In the genomic region with DNA sequence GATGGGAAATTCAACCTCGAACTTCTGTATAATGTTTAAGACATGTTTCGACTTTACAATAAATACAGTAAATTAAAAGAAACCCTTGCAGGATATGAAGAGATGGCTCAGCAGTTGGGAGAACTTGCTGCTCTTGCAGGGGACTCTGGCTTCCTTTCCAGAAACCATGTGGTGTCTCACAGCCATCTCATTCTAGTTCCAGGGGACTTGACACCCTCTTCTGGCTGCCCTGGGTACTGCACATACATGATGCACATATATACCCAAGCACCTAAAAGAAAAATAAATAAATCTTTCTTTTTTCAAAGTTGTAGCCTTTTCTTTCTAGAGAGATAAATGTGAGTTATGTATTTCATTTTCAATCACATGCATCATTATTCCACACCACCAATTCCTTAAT, we compare ENCODE assay signal across 13 mouse cellular contexts.
DNase-seq lines count a peak whose midpoint lies in the region; ATAC-seq lines count a peak whose summit lies in the region.
"Had no signal": no experiment of that assay in that cellular context is flagged by ENCODE, and none has a peak within 500 bp of the region (broad histone marks: within the 10 kb centered on the region; RNA-seq: fewer than 3 reads in every experiment).

No protein-coding gene starts in this region.

- H3K27me3 ChIP-seq in heart, embryonic 10.5 days (ENCODE audit: insufficient read depth, poor library complexity, severe bottlenecking), result no peaks in the 10 kb centered on the region
- H3K27me3 ChIP-seq in limb, embryonic 11.5 days (ENCODE audit: control insufficient read depth, insufficient read depth, low read length), result no peaks in the 10 kb centered on the region
- H3K27me3 ChIP-seq in limb, embryonic 10.5 days (ENCODE audit: low read depth, poor library complexity, severe bottlenecking), result no peaks in the 10 kb centered on the region

- no peaks in the 10 kb centered on the region for H3K4me1 ChIP-seq in heart, embryonic 10.5 days
- no peaks in the 10 kb centered on the region for H3K4me1 ChIP-seq in limb, embryonic 11.5 days (ENCODE audit: control insufficient read depth, insufficient read depth, low read length)
- H3K4me1 ChIP-seq in limb, embryonic 10.5 days, result no peaks in the 10 kb centered on the region

- no peaks in the 10 kb centered on the region for H3K9me3 ChIP-seq in heart, embryonic 10.5 days
- H3K9me3 ChIP-seq in limb, embryonic 11.5 days (ENCODE audit: control insufficient read depth, low read length), result no peaks in the 10 kb centered on the region
- H3K9me3 ChIP-seq in limb, embryonic 10.5 days (replicated peaks), result no peaks in the 10 kb centered on the region

- 87% methylated on average over 2 of the region's 2 CpGs for WGBS in heart, embryonic 10.5 days
- 93% methylated on average over 2 of the region's 2 CpGs for WGBS in limb, embryonic 11.5 days
- 97% methylated on average over 2 of the region's 2 CpGs for WGBS in limb, embryonic 10.5 days

- ATAC-seq in limb, embryonic 11.5 days (ENCODE audit: insufficient number of reproducible peaks, low FRiP score, low TSS enrichment, low read depth), result no peak
- no peak for ATAC-seq in erythroblast, adult 5-6 weeks (replicated peaks; ENCODE audit: low FRiP score, poor library complexity, severe bottlenecking)

- no peak overlapping the region for H3K4me2 ChIP-seq in limb, embryonic 11.5 days (ENCODE audit: low read depth, severe bottlenecking)
- H3K4me2 ChIP-seq: heart, embryonic 11.5 days had no signal

- no peak overlapping the region for H3K27ac ChIP-seq in heart, embryonic 10.5 days
- no peak overlapping the region for H3K27ac ChIP-seq in limb, embryonic 11.5 days (replicated peaks; ENCODE audit: low read depth, low read length)
- no peak overlapping the region for H3K27ac ChIP-seq in limb, embryonic 10.5 days
- H3K27ac ChIP-seq: liver, embryonic 14.5 days had no signal

- no peak overlapping the region for H3K4me3 ChIP-seq in heart, embryonic 10.5 days
- no peak overlapping the region for H3K4me3 ChIP-seq in limb, embryonic 11.5 days (ENCODE audit: low read depth, low read length)
- no peak overlapping the region for H3K4me3 ChIP-seq in limb, embryonic 10.5 days

- H3K36me3 ChIP-seq in heart, embryonic 10.5 days, result no peaks in the 10 kb centered on the region
- no peaks in the 10 kb centered on the region for H3K36me3 ChIP-seq in limb, embryonic 11.5 days (ENCODE audit: control insufficient read depth, insufficient read depth, low read length)
- H3K36me3 ChIP-seq in limb, embryonic 10.5 days, result no peaks in the 10 kb centered on the region

- peak; percentile 37 for DNase-seq in heart, adult 11 months
- no peak for DNase-seq in heart, embryonic 10.5 days (ENCODE audit: low spot score)
- peak; percentile 26 for DNase-seq in limb, embryonic 11.5 days (ENCODE audit: low spot score)
- no peak for DNase-seq in limb, embryonic 10.5 days (ENCODE audit: low spot score)
- DNase-seq in 416B (ENCODE audit: low read depth), result peak; percentile 7
- peak; percentile 2 for DNase-seq in NIH3T3 (ENCODE audit: low read depth)
- DNase-seq in ovary, postnatal 36 days (ENCODE audit: low spot score), result no peak
- DNase-seq: cerebellum, postnatal 36 days; retina, postnatal 1 day; thymus, postnatal 14 days had no signal

- H3K9ac ChIP-seq in limb, embryonic 11.5 days (ENCODE audit: low read length), result no peak overlapping the region
- H3K9ac ChIP-seq: liver, embryonic 14.5 days had no signal

Comparison
In these comparisons a context has a peak if more than half of its experiments do, and no peak if none do; other contexts are left out.
1. DNase-seq: peak in heart, adult 11 months (single experiment), limb, embryonic 11.5 days (single experiment), 416B (single experiment) and NIH3T3 (single experiment); none in heart, embryonic 10.5 days (single experiment), limb, embryonic 10.5 days (single experiment) and ovary, postnatal 36 days (single experiment).